Mouse (Mus musculus) liver, postnatal 0 days (tissue): ENCODE results near the gene Faap100. TPM values are rescaled to one million over a fixed set of nuclear protein-coding genes. Genes with fewer than 3 reads are reported as not detected.

Source experiments
- ATAC-seq: fragments of 200-750 bp; cut with Nextera tagmentation; 2 replicates; pipeline ENCODE4 v1.8.0; 2017; ENCODE audit warnings: mild to moderate bottlenecking, moderate library complexity
- DNase-seq: peaks from one replicate; pipeline ENCODE4 v3.0.0-alpha.2; 2016
- H3K27ac ChIP-seq: fragments of 300-500 bp; sonication (generic); 2 replicates; pipeline ENCODE4 v1.5.1; 2014; ENCODE audit warnings: antibody characterized with exemption, moderate library complexity, mild to moderate bottlenecking, low read depth
- H3K27me3 ChIP-seq: fragments of 300-500 bp; sonication (generic); 2 replicates; pipeline ENCODE4 v1.6.1; 2014; ENCODE audit warnings: low read length, control low read depth, mixed read lengths; ENCODE audit not compliant: insufficient read depth
- H3K36me3 ChIP-seq: fragments of 300-500 bp; sonication (generic); replicated peaks from 2 replicates; pipeline ENCODE4 v1.6.1; 2014; ENCODE audit warnings: mild to moderate bottlenecking, control low read depth, low read length, moderate library complexity, mixed read lengths; ENCODE audit not compliant: insufficient read depth
- H3K4me1 ChIP-seq: fragments of 300-500 bp; sonication (generic); 2 replicates; pipeline ENCODE4 v1.6.1; 2014; ENCODE audit warnings: antibody characterized with exemption, mild to moderate bottlenecking, control low read depth; ENCODE audit not compliant: insufficient read depth
- H3K4me2 ChIP-seq: fragments of 300-500 bp; sonication (generic); 2 replicates; pipeline ENCODE4 v1.6.1; 2014; ENCODE audit warnings: low read depth, mild to moderate bottlenecking, low read length, moderate library complexity, mixed read lengths
- H3K4me3 ChIP-seq: fragments of 300-500 bp; sonication (generic); 2 replicates; pipeline ENCODE4 v1.5.1; 2014; ENCODE audit warnings: low read depth, low read length
- H3K9ac ChIP-seq: fragments of 300-500 bp; sonication (generic); replicated peaks from 2 replicates; pipeline ENCODE4 v1.6.1; 2014; ENCODE audit warnings: mild to moderate bottlenecking, moderate library complexity
- H3K9me3 ChIP-seq: fragments of 300-500 bp; sonication (generic); 2 replicates; pipeline ENCODE4 v1.6.1; 2016; ENCODE audit warnings: mild to moderate bottlenecking, control low read depth, low read length, mixed read lengths
- CTCF ChIP-seq: sonication (generic); IDR thresholded peaks from 2 replicates; pipeline ENCODE4 v1.5.1; 2016; ENCODE audit warnings: antibody characterized with exemption, low read depth
- EP300 ChIP-seq: IDR thresholded peaks from 2 replicates; pipeline ENCODE4 v1.6.1; 2016; ENCODE audit warnings: antibody characterized with exemption, low read depth, mild to moderate bottlenecking
- WGBS: fragments of 180-500 bp; shearing (Covaris S2); extraction: QIAGEN DNeasy Blood & Tissue Kit; methylation state at CpG from one replicate; pipeline ENCODE4 v1.1.7; 2014; ENCODE audit not compliant: insufficient replicate concordance; 5-methylcytosine and 5-hydroxymethylcytosine counted together
- microRNA-seq: library from miRNA; unstranded; fragments of <30 nt; microRNA quantifications from one replicate; pipeline ENCODE4, GENCODE M21; 2016
- polyA plus RNA-seq: library from polyadenylated mRNA; unstranded; fragments of >200 nt; fragmentation: Nextera tagmentation; extraction: Ambion mirVana; gene quantifications from 2 replicates; pipeline ENCODE4 v1.2.1, GENCODE M21; 2015

Gene Faap100
- polyA plus RNA-seq, 1 experiment from 2014 or later: 5.8 TPM

- no peaks in the 10 kb centered on the region for H3K27me3 ChIP-seq
- 66% methylated on average over 3 of the region's 3 CpGs for WGBS
- H3K4me2 ChIP-seq: no peak overlapping the region
- ATAC-seq (no peak), DNase-seq (peak; percentile 8)
- no peak overlapping the region for H3K27ac ChIP-seq
- H3K4me3 ChIP-seq: no peak overlapping the region
- H3K4me1 ChIP-seq: peaks cover 6% of the 10 kb centered on the region; the same call in 1 of the 2 replicates
- no peaks in the 10 kb centered on the region for H3K9me3 ChIP-seq
- TF ChIP-seq CTCF: peak; percentile 13; the same call in 1 of the 2 replicates
- no peak for TF ChIP-seq EP300
- no peak overlapping the region for H3K9ac ChIP-seq
- H3K36me3 ChIP-seq: no peaks in the 10 kb centered on the region
Measured at GRCm38 (mm10) chr11:120338786-120339185, 39.8 kb downstream of the Faap100 start.

DNA sequence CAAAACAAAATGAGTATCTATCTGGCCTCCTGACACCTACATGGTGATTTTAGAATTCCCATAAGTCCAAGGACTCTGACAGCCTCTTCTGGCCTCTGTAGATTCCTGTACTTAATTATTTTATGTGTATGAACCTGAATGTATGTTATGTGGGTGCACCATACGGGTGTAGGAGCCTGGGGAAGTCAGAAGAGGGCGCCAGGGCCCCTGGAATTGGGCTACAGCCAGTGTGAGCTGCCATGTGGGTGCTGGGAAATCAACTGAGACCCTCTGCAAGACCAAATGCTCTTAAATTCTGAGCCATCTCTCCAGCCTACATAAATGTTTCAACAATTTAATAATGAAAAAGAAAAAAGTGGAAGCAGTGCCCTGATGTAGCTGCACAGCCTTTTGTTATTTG is 41.1 kb downstream of the Faap100 start:
- H3K9ac ChIP-seq: no peak overlapping the region
- DNase-seq: peak; percentile 13
- peaks cover 6% of the 10 kb centered on the region; the same call in 1 of the 2 replicates for H3K4me1 ChIP-seq
- no peak for ATAC-seq
- H3K27me3 ChIP-seq: no peaks in the 10 kb centered on the region
- H3K36me3 ChIP-seq: no peaks in the 10 kb centered on the region
- no peak overlapping the region for H3K27ac ChIP-seq
- H3K9me3 ChIP-seq: no peaks in the 10 kb centered on the region
- 49% methylated on average over 2 of the region's 2 CpGs for WGBS
- TF ChIP-seq CTCF (peak; percentile 36), EP300 (no peak)
- no peak overlapping the region for H3K4me3 ChIP-seq
- no peak overlapping the region for H3K4me2 ChIP-seq

GRCm38 (mm10) chr11:120335431-120336021 is 43.0 kb downstream of the Faap100 start:
- DNase-seq: no peak
- no peak overlapping the region for H3K4me3 ChIP-seq
- H3K4me2 ChIP-seq: no peak overlapping the region
- no peaks in the 10 kb centered on the region for H3K9me3 ChIP-seq
- no peaks in the 10 kb centered on the region for H3K27me3 ChIP-seq
- no peaks in the 10 kb centered on the region for H3K36me3 ChIP-seq
- TF ChIP-seq CTCF: no peak
- no peak for TF ChIP-seq EP300
- peaks cover 6% of the 10 kb centered on the region; the same call in 1 of the 2 replicates for H3K4me1 ChIP-seq
- H3K27ac ChIP-seq: no peak overlapping the region
- ATAC-seq: no peak
- no peak overlapping the region for H3K9ac ChIP-seq
- WGBS: 74% methylated on average over 6 of the region's 6 CpGs

DNA sequence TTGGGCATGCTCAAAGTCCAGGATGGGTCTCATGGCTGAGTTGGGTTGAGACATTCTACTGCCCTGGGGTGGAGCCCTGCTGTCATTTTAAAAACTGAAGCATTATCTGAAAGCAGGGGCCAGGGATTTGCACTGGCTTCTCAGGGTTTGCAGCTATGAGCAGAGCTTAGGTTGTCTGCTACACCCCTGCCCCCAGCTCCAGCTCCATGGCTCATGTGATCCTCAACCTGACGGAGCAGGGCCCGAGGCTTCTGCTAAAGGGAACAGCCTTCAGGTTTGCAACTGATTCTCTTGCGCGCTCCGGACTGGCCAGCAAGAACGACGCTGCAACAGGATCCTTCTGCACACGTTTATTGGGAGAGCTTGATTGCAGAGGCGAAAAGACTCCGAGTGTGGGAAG is 58.4 kb downstream of the Faap100 start:
- DNase-seq: no peak
- 93% methylated on average over 10 of the region's 10 CpGs for WGBS
- no peak for TF ChIP-seq EP300
- no peak for TF ChIP-seq CTCF
- H3K9ac ChIP-seq: no peak overlapping the region
- H3K4me1 ChIP-seq: peaks cover 13% of the 10 kb centered on the region
- no peak for ATAC-seq
- H3K9me3 ChIP-seq: no peaks in the 10 kb centered on the region
- H3K27me3 ChIP-seq: no peaks in the 10 kb centered on the region
- no peaks in the 10 kb centered on the region for H3K36me3 ChIP-seq
- no peak overlapping the region for H3K27ac ChIP-seq
- H3K4me2 ChIP-seq: no peak overlapping the region
- no peak overlapping the region for H3K4me3 ChIP-seq

GRCm38 (mm10) chr11:120319310-120319709 is 59.3 kb downstream of the Faap100 start:
- TF ChIP-seq EP300 (no peak), CTCF (no peak)
- 84% methylated on average over 5 of the region's 5 CpGs for WGBS
- no peak overlapping the region for H3K9ac ChIP-seq
- no peak overlapping the region for H3K4me2 ChIP-seq
- no peaks in the 10 kb centered on the region for H3K27me3 ChIP-seq
- H3K4me1 ChIP-seq: peaks cover 17% of the 10 kb centered on the region
- ATAC-seq (no peak), DNase-seq (peak; percentile 9)
- no peaks in the 10 kb centered on the region for H3K36me3 ChIP-seq
- H3K9me3 ChIP-seq: no peaks in the 10 kb centered on the region
- H3K4me3 ChIP-seq: no peak overlapping the region
- H3K27ac ChIP-seq: no peak overlapping the region

Small RNA genes lying within 50 kb of the gene (microRNA-seq; reads per million reads assigned to microRNA genes)
- gene Gm23419 (not detected), gene Mir6935 (not detected)

Other genes with a start within 250 kb of the Faap100 start
- 25.0 and 28.0 TPM in 2 replicates for gene Slc38a10, start 227.4 kb downstream of the Faap100 start, polyA plus RNA-seq
- gene Bahcc1, start 145.8 kb downstream of the Faap100 start, polyA plus RNA-seq: 1.1 and 1.2 TPM in 2 replicates
- 463 and 498 TPM in 2 replicates for gene Actg1, start 30.2 kb downstream of the Faap100 start, polyA plus RNA-seq
- gene Fscn2, start 17.2 kb downstream of the Faap100 start, polyA plus RNA-seq: not detected in 2 replicates
- 12.5 and 12.8 TPM in 2 replicates for gene Nploc4, start 58.9 kb upstream of the Faap100 start, polyA plus RNA-seq
- not detected in 2 replicates for gene Tspan10, start 63.9 kb upstream of the Faap100 start, polyA plus RNA-seq
- 0.20 TPM in 1 of 2 replicates, not detected in the other for gene Pde6g, start 74.7 kb upstream of the Faap100 start, polyA plus RNA-seq
- 18.9 and 19.0 TPM in 2 replicates for gene Oxld1, start 79.3 kb upstream of the Faap100 start, polyA plus RNA-seq
- 9.0 and 11.7 TPM in 2 replicates for gene Ccdc137, start 79.4 kb upstream of the Faap100 start, polyA plus RNA-seq
- 11.9 and 13.5 TPM in 2 replicates for gene Arl16, start 88.8 kb upstream of the Faap100 start, polyA plus RNA-seq
- gene Mrpl12, start 105.8 kb upstream of the Faap100 start, polyA plus RNA-seq: 133 and 139 TPM in 2 replicates
- gene Slc25a10, start 113.1 kb upstream of the Faap100 start, polyA plus RNA-seq: 96.7 and 99.7 TPM in 2 replicates
- gene Gcgr, start 151.9 kb upstream of the Faap100 start, polyA plus RNA-seq: 58.5 and 66.9 TPM in 2 replicates
- gene Mcrip1, start 171.0 kb upstream of the Faap100 start, polyA plus RNA-seq: 59.2 and 61.0 TPM in 2 replicates
- 0.19 and 1.5 TPM in 2 replicates for gene Ppp1r27, start 172.4 kb upstream of the Faap100 start, polyA plus RNA-seq
- gene P4hb, start 194.5 kb upstream of the Faap100 start, polyA plus RNA-seq: 683 and 697 TPM in 2 replicates
- 148 and 156 TPM in 2 replicates for gene Arhgdia, start 202.9 kb upstream of the Faap100 start, polyA plus RNA-seq
- 162 and 168 TPM in 2 replicates for gene Alyref, start 219.6 kb upstream of the Faap100 start, polyA plus RNA-seq
- 46.1 and 47.5 TPM in 2 replicates for gene Anapc11, start 219.7 kb upstream of the Faap100 start, polyA plus RNA-seq
- gene Npb, start 229.7 kb upstream of the Faap100 start, polyA plus RNA-seq: 20.9 and 22.2 TPM in 2 replicates
- 217 and 222 TPM in 2 replicates for gene Pcyt2, start 239.2 kb upstream of the Faap100 start, polyA plus RNA-seq
- gene Sirt7, start 246.5 kb upstream of the Faap100 start, polyA plus RNA-seq: 34.3 TPM in 2 replicates